Mouse (Mus musculus) heart, postnatal 0 days (tissue): ENCODE measurements around the gene Tdrd1. TPM values are rescaled to one million over a fixed set of nuclear protein-coding genes. Genes with fewer than 3 reads are reported as not detected.

Experiments used
- ATAC-seq: fragments of 200-750 bp; cut with Nextera tagmentation; 2 replicates; pipeline ENCODE4 v1.8.0; 2017; ENCODE audit warnings: low read depth, moderate number of reproducible peaks, moderate library complexity; ENCODE audit not compliant: insufficient read depth
- DNase-seq: peaks from one replicate; pipeline ENCODE4 v3.0.0-alpha.2; 2016; ENCODE audit warnings: low spot score
- H3K27ac ChIP-seq: fragments of 300-500 bp; sonication (generic); 2 replicates; pipeline ENCODE4 v1.5.1; 2014; ENCODE audit warnings: low read depth, mild to moderate bottlenecking
- H3K27me3 ChIP-seq: fragments of 300-500 bp; sonication (generic); 2 replicates; pipeline ENCODE4 v1.6.1; 2014; ENCODE audit warnings: low read length, mixed read lengths; ENCODE audit not compliant: control insufficient read depth, insufficient read depth
- H3K36me3 ChIP-seq: fragments of 300-500 bp; sonication (generic); replicated peaks from 2 replicates; pipeline ENCODE4 v1.6.1; 2014; ENCODE audit warnings: low read length, mixed read lengths; ENCODE audit not compliant: control insufficient read depth, insufficient read depth
- H3K4me1 ChIP-seq: fragments of 300-500 bp; sonication (generic); 2 replicates; pipeline ENCODE4 v1.6.1; 2014; ENCODE audit warnings: antibody characterized with exemption; ENCODE audit not compliant: control insufficient read depth, insufficient read depth
- H3K4me2 ChIP-seq: fragments of 300-500 bp; sonication (generic); 2 replicates; pipeline ENCODE4 v1.6.1; 2014; ENCODE audit warnings: low read depth, mild to moderate bottlenecking, low read length, moderate library complexity
- H3K4me3 ChIP-seq: fragments of 300-500 bp; sonication (generic); 2 replicates; pipeline ENCODE4 v1.5.1; 2014; ENCODE audit warnings: low read depth, low read length
- H3K9ac ChIP-seq: fragments of 300-500 bp; sonication (generic); replicated peaks from 2 replicates; pipeline ENCODE4 v1.6.1; 2014; ENCODE audit warnings: low read depth, low read length, mixed read lengths
- H3K9me3 ChIP-seq: fragments of 300-500 bp; sonication (generic); replicated peaks from 2 replicates; pipeline ENCODE4 v1.6.1; 2016; ENCODE audit warnings: low read length; ENCODE audit not compliant: control insufficient read depth
- CTCF ChIP-seq: IDR thresholded peaks from 2 replicates; pipeline ENCODE4 v1.5.1; 2016; ENCODE audit warnings: antibody characterized with exemption, control low read depth, low read depth
- EP300 ChIP-seq: IDR thresholded peaks from 2 replicates; pipeline ENCODE4 v1.6.1; 2016; ENCODE audit warnings: antibody characterized with exemption, low read depth
- WGBS: fragments of 180-500 bp; shearing (Covaris S2); extraction: QIAGEN DNeasy Blood & Tissue Kit; methylation state at CpG from one replicate; pipeline ENCODE4 v1.1.7; 2014; 5-methylcytosine and 5-hydroxymethylcytosine counted together
- polyA plus RNA-seq: library from polyadenylated mRNA; unstranded; fragments of >200 nt; fragmentation: Nextera tagmentation; extraction: Ambion mirVana; gene quantifications from 2 replicates; pipeline ENCODE4 v1.2.1, GENCODE M21; 2015
- total RNA-seq: library from RNA; depleted of rRNA; stranded (reverse); fragments of >200 nt; gene quantifications from 2 replicates; pipeline ENCODE4 v1.2.3, GENCODE M21; 2014; ENCODE audit warnings: low replicate concordance; rRNA removed

Gene Tdrd1
- total and polyA plus RNA-seq, 2 experiments from 2014 or later = 0.10 TPM; not detected in 1

GRCm38 (mm10) chr19:56913761-56914160 lies 87.8 kb downstream of the Tdrd1 start:
- H3K27ac ChIP-seq = no peak overlapping the region
- H3K36me3 ChIP-seq = no peaks in the 10 kb centered on the region
- ATAC-seq = no peak

GRCm38 (mm10) chr19:56914658-56915057 lies 88.6 kb downstream of the Tdrd1 start:
- Histone ChIP-seq H3K9ac (no peak overlapping the region), H3K4me3 (no peak overlapping the region), H3K9me3 (no peaks in the 10 kb centered on the region), H3K27ac (no peak overlapping the region), H3K27me3 (0 out of 2 replicates have a peak, but pooled peaks cover 5% of the 10 kb centered on the region), H3K4me2 (no peak overlapping the region), H3K36me3 (no peaks in the 10 kb centered on the region), H3K4me1 (no peaks in the 10 kb centered on the region)
- no peak for TF ChIP-seq EP300
- TF ChIP-seq CTCF = no peak
- 90% methylated on average over 3 of the region's 3 CpGs for WGBS
- ATAC-seq = no peak
- no peak for DNase-seq

More at GRCm38 (mm10) chr19:56913761-56914160, 87.8 kb downstream of the Tdrd1 start:
- no peak for DNase-seq
- WGBS = 79% methylated on average over 4 of the region's 4 CpGs
- TF ChIP-seq CTCF (no peak), EP300 (no peak)
- Histone ChIP-seq H3K27me3 (0 out of 2 replicates have a peak, but pooled peaks cover 5% of the 10 kb centered on the region), H3K4me3 (no peak overlapping the region), H3K4me2 (no peak overlapping the region), H3K4me1 (no peaks in the 10 kb centered on the region), H3K9ac (no peak overlapping the region), H3K9me3 (no peaks in the 10 kb centered on the region)

GRCm38 (mm10) chr19:56915084-56915483 lies 89.1 kb downstream of the Tdrd1 start:
- 63% methylated on average over 6 of the region's 6 CpGs for WGBS
- TF ChIP-seq CTCF (no peak), EP300 (no peak)
- Histone ChIP-seq H3K4me3 (no peak overlapping the region), H3K4me1 (no peaks in the 10 kb centered on the region), H3K4me2 (no peak overlapping the region), H3K36me3 (no peaks in the 10 kb centered on the region), H3K9ac (no peak overlapping the region), H3K27ac (no peak overlapping the region), H3K9me3 (no peaks in the 10 kb centered on the region), H3K27me3 (0 out of 2 replicates have a peak, but pooled peaks cover 5% of the 10 kb centered on the region)
- DNase-seq = no peak
- no peak for ATAC-seq

Other genes with a start within 250 kb of the Tdrd1 start
- 30.2 and 31.3 TPM in 2 replicates for gene Adrb1, start 104.0 kb upstream of the Tdrd1 start, total RNA-seq
- 10.9 and 11.7 TPM in 2 replicates for gene Adrb1, start 104.0 kb upstream of the Tdrd1 start, polyA plus RNA-seq
- gene Ccdc186, start 4.0 kb upstream of the Tdrd1 start, total RNA-seq = 12.2 and 18.4 TPM in 2 replicates
- 15.1 and 18.1 TPM in 2 replicates for gene Ccdc186, start 4.0 kb upstream of the Tdrd1 start, polyA plus RNA-seq
- 0.11 TPM in 1 of 2 replicates, not detected in the other for gene Vwa2, start 48.0 kb downstream of the Tdrd1 start, total RNA-seq
- gene Vwa2, start 48.0 kb downstream of the Tdrd1 start, polyA plus RNA-seq = not detected in 2 replicates
- 2.3 and 3.6 TPM in 2 replicates for gene Afap1l2, start 182.0 kb downstream of the Tdrd1 start, total RNA-seq
- 2.5 and 2.7 TPM in 2 replicates for gene Afap1l2, start 182.0 kb downstream of the Tdrd1 start, polyA plus RNA-seq